Mouse (Mus musculus): ENCODE measurements at regions not wholly inside any gene's neighbourhood (a gene's known extent, or its start where the extent isn't known, plus 50 kb on each side); places are given as distances from the start of the nearest gene placed in this dataset.

GRCm38 (mm10) chr1:164683788-164684187 is 112.7 kb upstream of the Dpt start:
- no peak overlapping the region for H3K4me3 ChIP-seq (ENCODE audit: low read depth, low read length)
- ATAC-seq (ENCODE audit: insufficient read depth) (no peak), DNase-seq (no peak)
- no peaks in the 10 kb centered on the region for H3K4me1 ChIP-seq (ENCODE audit: insufficient read depth)
- no peaks in the 10 kb centered on the region for H3K27me3 ChIP-seq (ENCODE audit: insufficient read depth, low read length)
- H3K36me3 ChIP-seq (ENCODE audit: insufficient read depth) = no peaks in the 10 kb centered on the region
- no peaks in the 10 kb centered on the region for H3K9me3 ChIP-seq (ENCODE audit: low read depth, low read length)
- H3K27ac ChIP-seq (ENCODE audit: low read depth) = no peak overlapping the region
- WGBS = 89% methylated on average over 3 of the region's 3 CpGs
- TF ChIP-seq CTCF (IDR thresholded peaks at IDR 0.05; ENCODE audit: low read depth) = no peak
- no peak overlapping the region for H3K4me2 ChIP-seq
- no peak overlapping the region for H3K9ac ChIP-seq

GRCm38 (mm10) chr1:164682867-164683599 is 113.4 kb upstream of the Dpt start:
- Histone ChIP-seq H3K4me1 (ENCODE audit: insufficient read depth) (no peaks in the 10 kb centered on the region), H3K27ac (ENCODE audit: low read depth) (no peak overlapping the region), H3K9ac (no peak overlapping the region), H3K4me3 (ENCODE audit: low read depth, low read length) (no peak overlapping the region), H3K36me3 (ENCODE audit: insufficient read depth) (no peaks in the 10 kb centered on the region), H3K9me3 (ENCODE audit: low read depth, low read length) (no peaks in the 10 kb centered on the region), H3K27me3 (ENCODE audit: insufficient read depth, low read length) (no peaks in the 10 kb centered on the region), H3K4me2 (no peak overlapping the region)
- ATAC-seq (ENCODE audit: insufficient read depth) = no peak
- 63% methylated on average over 5 of the region's 5 CpGs for WGBS
- TF ChIP-seq CTCF (IDR thresholded peaks at IDR 0.05; ENCODE audit: low read depth) = no peak
- DNase-seq = no peak

DNA sequence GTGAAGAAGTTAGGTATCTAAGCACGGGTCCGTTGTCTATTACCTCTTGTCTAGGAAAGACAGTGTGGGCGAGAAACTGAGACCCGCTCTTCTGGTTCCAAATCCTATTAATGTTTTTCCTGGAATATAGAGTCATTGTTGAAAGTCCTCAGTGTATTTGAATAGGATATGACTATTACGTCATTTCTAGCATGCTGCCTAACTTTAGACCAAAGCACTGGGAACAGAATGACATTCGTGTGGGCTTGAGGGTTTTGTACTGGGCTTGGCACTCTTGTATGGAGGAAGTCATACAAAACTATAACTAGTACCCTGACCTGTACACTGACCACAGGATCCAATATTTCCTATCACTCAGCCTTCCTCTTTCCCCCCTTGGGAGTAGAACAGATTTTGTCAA is 114.0 kb upstream of the Dpt start:
- no peak overlapping the region for H3K27ac ChIP-seq (ENCODE audit: low read depth)
- no peak overlapping the region for H3K9ac ChIP-seq
- DNase-seq = no peak
- no peak overlapping the region for H3K4me3 ChIP-seq (ENCODE audit: low read depth, low read length)
- ATAC-seq (ENCODE audit: insufficient read depth) = no peak
- H3K27me3 ChIP-seq (ENCODE audit: insufficient read depth, low read length) = no peaks in the 10 kb centered on the region
- H3K9me3 ChIP-seq (ENCODE audit: low read depth, low read length) = no peaks in the 10 kb centered on the region
- no peaks in the 10 kb centered on the region for H3K4me1 ChIP-seq (ENCODE audit: insufficient read depth)
- 81% methylated on average over 6 of the region's 6 CpGs for WGBS
- H3K36me3 ChIP-seq (ENCODE audit: insufficient read depth) = no peaks in the 10 kb centered on the region
- no peak overlapping the region for H3K4me2 ChIP-seq
- TF ChIP-seq CTCF (IDR thresholded peaks at IDR 0.05; ENCODE audit: low read depth) = no peak

GRCm38 (mm10) chr1:164681582-164681981 is 114.9 kb upstream of the Dpt start:
- Histone ChIP-seq H3K9ac (no peak overlapping the region), H3K36me3 (ENCODE audit: insufficient read depth) (no peaks in the 10 kb centered on the region), H3K27ac (ENCODE audit: low read depth) (no peak overlapping the region), H3K27me3 (ENCODE audit: insufficient read depth, low read length) (no peaks in the 10 kb centered on the region), H3K4me2 (no peak overlapping the region), H3K4me1 (ENCODE audit: insufficient read depth) (no peaks in the 10 kb centered on the region), H3K9me3 (ENCODE audit: low read depth, low read length) (no peaks in the 10 kb centered on the region), H3K4me3 (ENCODE audit: low read depth, low read length) (no peak overlapping the region)
- ATAC-seq (ENCODE audit: insufficient read depth) (no peak), DNase-seq (no peak)
- 55% methylated on average over 5 of the region's 5 CpGs for WGBS
- TF ChIP-seq CTCF (IDR thresholded peaks at IDR 0.05; ENCODE audit: low read depth) = no peak

GRCm38 (mm10) chr1:164678303-164678702 is 118.1 kb upstream of the Dpt start:
- ATAC-seq (ENCODE audit: insufficient read depth) (no peak), DNase-seq (no peak)
- WGBS = 28% methylated on average over 3 of the region's 3 CpGs
- no peak overlapping the region for H3K4me2 ChIP-seq
- H3K4me3 ChIP-seq (ENCODE audit: low read depth, low read length) = no peak overlapping the region
- H3K27me3 ChIP-seq (ENCODE audit: insufficient read depth, low read length) = no peaks in the 10 kb centered on the region
- no peaks in the 10 kb centered on the region for H3K36me3 ChIP-seq (ENCODE audit: insufficient read depth)
- H3K9ac ChIP-seq = no peak overlapping the region
- TF ChIP-seq CTCF (IDR thresholded peaks at IDR 0.05; ENCODE audit: low read depth) = no peak
- H3K9me3 ChIP-seq (ENCODE audit: low read depth, low read length) = no peaks in the 10 kb centered on the region
- no peak overlapping the region for H3K27ac ChIP-seq (ENCODE audit: low read depth)
- no peaks in the 10 kb centered on the region for H3K4me1 ChIP-seq (ENCODE audit: insufficient read depth)

DNA sequence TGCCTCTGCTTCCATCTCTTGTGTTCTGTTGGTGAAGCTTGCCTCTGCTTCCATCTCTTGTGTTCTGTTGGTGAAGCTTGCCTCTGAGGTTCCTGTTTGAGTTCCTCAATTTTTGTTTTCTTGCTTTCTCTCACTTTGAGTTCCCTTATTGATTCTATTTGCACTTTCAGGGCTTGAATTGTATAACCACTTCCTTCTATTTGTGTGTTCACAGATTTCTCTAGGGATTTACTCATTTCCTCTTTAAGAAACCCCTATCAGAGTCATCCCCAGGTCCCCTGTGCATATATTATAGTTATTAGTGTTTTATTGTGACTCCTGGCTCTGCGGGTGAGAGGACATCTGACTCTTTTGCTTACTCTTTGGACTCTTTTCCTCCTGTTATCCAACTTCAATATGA is 144.2 kb upstream of the Dpt start:
- H3K4me2 ChIP-seq = no peak overlapping the region
- H3K9me3 ChIP-seq (ENCODE audit: low read depth, low read length) = no peaks in the 10 kb centered on the region
- no peaks in the 10 kb centered on the region for H3K27me3 ChIP-seq (ENCODE audit: insufficient read depth, low read length)
- H3K4me1 ChIP-seq (ENCODE audit: insufficient read depth) = no peaks in the 10 kb centered on the region
- H3K4me3 ChIP-seq (ENCODE audit: low read depth, low read length) = no peak overlapping the region
- no peaks in the 10 kb centered on the region for H3K36me3 ChIP-seq (ENCODE audit: insufficient read depth)
- no peak overlapping the region for H3K9ac ChIP-seq
- no peak for DNase-seq
- no peak for ATAC-seq (ENCODE audit: insufficient read depth)
- TF ChIP-seq CTCF (IDR thresholded peaks at IDR 0.05; ENCODE audit: low read depth) = no peak
- no peak overlapping the region for H3K27ac ChIP-seq (ENCODE audit: low read depth)
- WGBS = 90% methylated on average over 1 of the region's 1 CpGs

- 84% methylated on average over 7 of the region's 7 CpGs for WGBS
- no peak overlapping the region for H3K4me3 ChIP-seq (ENCODE audit: low read depth, low read length)
- no peak overlapping the region for H3K9ac ChIP-seq
- no peaks in the 10 kb centered on the region for H3K9me3 ChIP-seq (ENCODE audit: low read depth, low read length)
- no peak overlapping the region for H3K27ac ChIP-seq (ENCODE audit: low read depth)
- DNase-seq (no peak), ATAC-seq (ENCODE audit: insufficient read depth) (no peak)
- no peaks in the 10 kb centered on the region for H3K27me3 ChIP-seq (ENCODE audit: insufficient read depth, low read length)
- H3K4me2 ChIP-seq = no peak overlapping the region
- no peaks in the 10 kb centered on the region for H3K36me3 ChIP-seq (ENCODE audit: insufficient read depth)
- H3K4me1 ChIP-seq (ENCODE audit: insufficient read depth) = no peaks in the 10 kb centered on the region
- no peak for TF ChIP-seq CTCF (IDR thresholded peaks at IDR 0.05; ENCODE audit: low read depth)
Measured at GRCm38 (mm10) chr1:164637901-164638462, 158.5 kb upstream of the Dpt start.
